Mouse (Mus musculus): ENCODE measurements around the gene Mrvi1. TPM values are rescaled to one million over a fixed set of nuclear protein-coding genes. Genes with fewer than 3 reads are reported as not detected.

Mrvi1 gene
- polyA plus RNA-seq, 1 experiment from 2014 or later: 18.0 TPM

GRCm38 (mm10) chr7:110862751-110863289 is 119.4 kb downstream of the Mrvi1 start, which contains the start of gene Lyve1:
Gene Lyve1 (minus strand): TSS chr7:110863239.
- Histone ChIP-seq H3K36me3 (no peaks in the 10 kb centered on the region), H3K9me3 (no peaks in the 10 kb centered on the region), H3K27me3 (replicated peaks) (no peaks in the 10 kb centered on the region), H3K4me2 (no peak within 1 kb of the TSS), H3K4me1 (peaks cover 7% of the 10 kb centered on the region; the same call in 1 of the 2 replicates), H3K27ac (no peak within 1 kb of the TSS), H3K9ac (no peak within 1 kb of the TSS), H3K4me3 (replicated peaks) (no peak within 1 kb of the TSS)
- no peak for ATAC-seq (ENCODE audit: insufficient read depth, low FRiP score, low read depth)
- WGBS: 68% methylated on average over 12 of the region's 12 CpGs

- peak; percentile 62 for ATAC-seq (ENCODE audit: insufficient read depth, low FRiP score, low read depth)
- WGBS: 26% methylated on average over 5 of the region's 5 CpGs
- H3K9ac ChIP-seq: no peak overlapping the region
- peak overlapping the region; percentile 45 for H3K27ac ChIP-seq
- no peak overlapping the region for H3K4me3 ChIP-seq (replicated peaks)
- no peak overlapping the region for H3K4me2 ChIP-seq
- peaks cover 6% of the 10 kb centered on the region; the same call in 1 of the 2 replicates for H3K4me1 ChIP-seq
- no peaks in the 10 kb centered on the region for H3K27me3 ChIP-seq (replicated peaks)
- H3K9me3 ChIP-seq: no peaks in the 10 kb centered on the region
- no peaks in the 10 kb centered on the region for H3K36me3 ChIP-seq
Observed at GRCm38 (mm10) chr7:110860129-110860528, 122.1 kb downstream of the Mrvi1 start.

GRCm38 (mm10) chr7:110855604-110856003 is 126.7 kb downstream of the Mrvi1 start:
- no peak overlapping the region; the same call in 1 of the 2 replicates for H3K27ac ChIP-seq
- no peak overlapping the region for H3K9ac ChIP-seq
- peaks cover 8% of the 10 kb centered on the region; the same call in 1 of the 2 replicates for H3K4me1 ChIP-seq
- WGBS: 63% methylated on average over 1 of the region's 1 CpGs
- H3K4me2 ChIP-seq: no peak overlapping the region
- H3K4me3 ChIP-seq (replicated peaks): no peak overlapping the region
- H3K36me3 ChIP-seq: no peaks in the 10 kb centered on the region
- H3K27me3 ChIP-seq (replicated peaks): no peaks in the 10 kb centered on the region
- no peak for ATAC-seq (ENCODE audit: insufficient read depth, low FRiP score, low read depth)
- H3K9me3 ChIP-seq: no peaks in the 10 kb centered on the region

- no peak overlapping the region for H3K27ac ChIP-seq
- H3K4me2 ChIP-seq: no peak overlapping the region
- no peak for ATAC-seq (ENCODE audit: insufficient read depth, low FRiP score, low read depth)
- 61% methylated on average over 8 of the region's 8 CpGs for WGBS
- no peaks in the 10 kb centered on the region for H3K36me3 ChIP-seq
- H3K4me3 ChIP-seq (replicated peaks): no peak overlapping the region
- no peaks in the 10 kb centered on the region for H3K27me3 ChIP-seq (replicated peaks)
- no peak overlapping the region for H3K9ac ChIP-seq
- H3K9me3 ChIP-seq: no peaks in the 10 kb centered on the region
- peaks cover 8% of the 10 kb centered on the region; the same call in 1 of the 2 replicates for H3K4me1 ChIP-seq
Observed at GRCm38 (mm10) chr7:110854927-110855546, 127.2 kb downstream of the Mrvi1 start.

GRCm38 (mm10) chr7:110854519-110854918 is 127.7 kb downstream of the Mrvi1 start:
- ATAC-seq (ENCODE audit: insufficient read depth, low FRiP score, low read depth): no peak
- H3K27ac ChIP-seq: no peak overlapping the region
- H3K9ac ChIP-seq: no peak overlapping the region
- no peak overlapping the region for H3K4me3 ChIP-seq (replicated peaks)
- no peak overlapping the region for H3K4me2 ChIP-seq
- no peaks in the 10 kb centered on the region for H3K9me3 ChIP-seq
- H3K36me3 ChIP-seq: no peaks in the 10 kb centered on the region
- H3K27me3 ChIP-seq (replicated peaks): no peaks in the 10 kb centered on the region
- 0 out of 2 replicates have a peak, but pooled peaks cover 5% of the 10 kb centered on the region for H3K4me1 ChIP-seq
- WGBS: 55% methylated on average over 3 of the region's 3 CpGs

- WGBS: 43% methylated on average over 10 of the region's 10 CpGs
- no peak for ATAC-seq (ENCODE audit: insufficient read depth, low FRiP score, low read depth)
- Histone ChIP-seq H3K4me3 (replicated peaks) (no peak overlapping the region), H3K4me1 (0 out of 2 replicates have a peak, but pooled peaks cover 5% of the 10 kb centered on the region), H3K9me3 (no peaks in the 10 kb centered on the region), H3K4me2 (no peak overlapping the region), H3K36me3 (no peaks in the 10 kb centered on the region), H3K9ac (no peak overlapping the region), H3K27me3 (replicated peaks) (no peaks in the 10 kb centered on the region), H3K27ac (no peak overlapping the region)
Observed at GRCm38 (mm10) chr7:110853611-110854010, 128.7 kb downstream of the Mrvi1 start.

- Histone ChIP-seq H3K4me1 (0 out of 2 replicates have a peak, but pooled peaks cover 5% of the 10 kb centered on the region), H3K27me3 (replicated peaks) (no peaks in the 10 kb centered on the region), H3K4me2 (no peak overlapping the region), H3K4me3 (replicated peaks) (no peak overlapping the region), H3K36me3 (no peaks in the 10 kb centered on the region), H3K9ac (no peak overlapping the region), H3K27ac (peak overlapping the region; percentile 87), H3K9me3 (no peaks in the 10 kb centered on the region)
- ATAC-seq (ENCODE audit: insufficient read depth, low FRiP score, low read depth): peak; percentile 86
- WGBS: 56% methylated on average over 7 of the region's 7 CpGs
Observed at GRCm38 (mm10) chr7:110851541-110852203, 130.6 kb downstream of the Mrvi1 start.

- Histone ChIP-seq H3K9ac (no peak overlapping the region), H3K36me3 (no peaks in the 10 kb centered on the region), H3K4me3 (replicated peaks) (no peak overlapping the region), H3K9me3 (no peaks in the 10 kb centered on the region), H3K4me1 (0 out of 2 replicates have a peak, but pooled peaks cover 5% of the 10 kb centered on the region), H3K27me3 (replicated peaks) (no peaks in the 10 kb centered on the region), H3K4me2 (no peak overlapping the region), H3K27ac (no peak overlapping the region)
- WGBS: 75% methylated on average over 1 of the region's 1 CpGs
- no peak for ATAC-seq (ENCODE audit: insufficient read depth, low FRiP score, low read depth)
Observed at GRCm38 (mm10) chr7:110848371-110848770, 133.9 kb downstream of the Mrvi1 start.

- H3K27ac ChIP-seq: no peak overlapping the region
- H3K4me3 ChIP-seq (replicated peaks): no peak overlapping the region
- H3K9ac ChIP-seq: no peak overlapping the region
- H3K36me3 ChIP-seq: no peaks in the 10 kb centered on the region
- no peak overlapping the region for H3K4me2 ChIP-seq
- H3K9me3 ChIP-seq: no peaks in the 10 kb centered on the region
- no peaks in the 10 kb centered on the region for H3K27me3 ChIP-seq (replicated peaks)
- H3K4me1 ChIP-seq: 0 out of 2 replicates have a peak, but pooled peaks cover 5% of the 10 kb centered on the region
- 54% methylated on average over 2 of the region's 2 CpGs for WGBS
- no peak for ATAC-seq (ENCODE audit: insufficient read depth, low FRiP score, low read depth)
Observed at GRCm38 (mm10) chr7:110847321-110847720, 134.9 kb downstream of the Mrvi1 start.

GRCm38 (mm10) chr7:110843916-110844874 is 138.1 kb downstream of the Mrvi1 start, which contains the start of gene Rnf141:
Gene Rnf141 (minus strand): TSS chr7:110844457.
- Histone ChIP-seq H3K36me3 (no peaks in the 10 kb centered on the region), H3K27me3 (replicated peaks) (no peaks in the 10 kb centered on the region), H3K9ac (peak within 1 kb of the TSS; percentile 84), H3K4me3 (replicated peaks) (peak within 1 kb of the TSS; percentile 84), H3K9me3 (no peaks in the 10 kb centered on the region), H3K4me1 (no peaks in the 10 kb centered on the region), H3K27ac (peak within 1 kb of the TSS; percentile 96), H3K4me2 (peak within 1 kb of the TSS; percentile 76)
- ATAC-seq (ENCODE audit: insufficient read depth, low FRiP score, low read depth): peak; percentile 91
- WGBS: under 1% methylated on average over 42 of the region's 42 CpGs

GRCm38 (mm10) chr7:110840332-110840731 is 141.9 kb downstream of the Mrvi1 start:
- no peaks in the 10 kb centered on the region for H3K36me3 ChIP-seq
- peak overlapping the region; percentile 4; the same call in 1 of the 2 replicates for H3K4me2 ChIP-seq
- no peak overlapping the region for H3K9ac ChIP-seq
- H3K4me3 ChIP-seq (replicated peaks): no peak overlapping the region
- H3K4me1 ChIP-seq: no peaks in the 10 kb centered on the region
- 0 out of 2 replicates have a peak overlapping the region, but pooled peaks have one; percentile 1 for H3K27ac ChIP-seq
- no peaks in the 10 kb centered on the region for H3K27me3 ChIP-seq (replicated peaks)
- H3K9me3 ChIP-seq: no peaks in the 10 kb centered on the region
- 51% methylated on average over 4 of the region's 4 CpGs for WGBS
- peak; percentile 37; the same call in 1 of the 2 replicates for ATAC-seq (ENCODE audit: insufficient read depth, low FRiP score, low read depth)
